Mouse (Mus musculus) embryo, embryonic 11.5 days (tissue): ENCODE results near the gene Mvd.

Experiments used
- DNase-seq: peaks from one replicate; pipeline ENCODE4 v3.0.0-alpha.2; 2012; ENCODE audit warnings: low read depth, low spot score

The Mvd gene

GRCm38 (mm10) chr8:122457171-122457570 is 13.9 kb upstream of the Mvd start:
- DNase-seq = no peak

DNA sequence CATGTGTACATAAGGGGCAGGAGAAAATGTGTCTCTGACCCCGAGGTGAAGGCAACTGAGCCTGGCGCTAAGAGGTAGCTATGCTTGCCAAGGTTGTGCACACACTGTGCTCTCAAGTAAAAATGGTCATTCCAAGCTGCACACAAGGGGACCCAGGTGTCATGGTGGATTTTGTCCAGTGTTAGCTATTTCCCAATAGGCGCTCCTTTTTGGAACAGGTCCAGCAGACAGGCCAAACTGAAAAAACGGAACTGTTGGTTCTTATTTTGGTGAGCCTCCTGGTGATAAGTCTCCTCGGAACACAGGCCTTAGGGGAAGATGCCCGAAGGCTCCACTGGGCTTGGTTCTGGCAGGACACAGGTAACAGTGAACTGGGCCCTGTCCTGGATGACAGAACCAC is 11.2 kb upstream of the Mvd start:
- DNase-seq = no peak

- no peak for DNase-seq
Observed at GRCm38 (mm10) chr8:122452154-122452553, 8.9 kb upstream of the Mvd start.

GRCm38 (mm10) chr8:122451161-122451703 is 8.0 kb upstream of the Mvd start:
- no peak for DNase-seq

DNA sequence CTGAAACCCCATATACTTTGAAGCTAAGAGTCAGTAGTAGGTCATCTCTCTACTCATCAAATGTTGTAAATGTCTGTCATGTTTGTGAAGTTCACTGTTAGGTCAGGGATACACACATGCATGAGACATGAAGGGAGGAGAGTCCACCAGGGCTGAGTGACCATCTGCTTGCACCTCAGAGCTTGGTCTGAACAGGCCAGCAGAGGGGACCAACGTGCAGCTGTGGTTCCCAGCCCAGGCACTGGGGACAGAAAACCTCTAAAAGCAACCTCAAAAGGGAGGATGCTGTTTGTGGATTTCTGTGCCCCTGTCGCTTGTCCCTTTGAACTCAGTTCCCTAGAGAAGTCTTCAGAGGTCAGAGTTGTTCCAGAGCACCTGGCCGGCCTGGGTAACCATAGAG is 2.0 kb upstream of the Mvd start:
- no peak for DNase-seq

- DNase-seq = peak; percentile 32
Observed at GRCm38 (mm10) chr8:122444058-122444748, 981 bp upstream of the Mvd start.

GRCm38 (mm10) chr8:122442781-122443180 is 441 bp downstream of the Mvd start:
- DNase-seq = no peak

DNA sequence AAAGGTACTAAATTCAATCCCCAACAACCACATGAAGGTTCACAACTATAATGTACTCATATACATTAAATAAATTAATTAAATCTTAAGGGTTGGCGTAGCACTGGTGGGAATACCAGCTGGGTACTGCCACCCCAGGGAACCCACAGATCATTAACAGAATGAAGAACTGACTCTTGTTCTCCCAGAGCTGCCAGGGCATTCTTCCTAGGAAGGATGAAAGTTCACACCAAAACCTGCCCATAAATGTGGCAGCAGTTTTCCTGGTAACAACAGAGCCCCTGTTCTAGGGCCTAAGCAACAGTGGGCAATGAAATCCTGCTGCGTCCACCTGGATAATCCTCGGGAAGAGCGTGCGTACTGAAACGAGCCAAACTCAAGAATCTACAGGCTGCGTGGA is 866 bp downstream of the Mvd start:
- DNase-seq = no peak

- DNase-seq = no peak
Observed at GRCm38 (mm10) chr8:122441326-122441725, 1.9 kb downstream of the Mvd start.

GRCm38 (mm10) chr8:122439336-122439735 is 3.9 kb downstream of the Mvd start:
- DNase-seq = no peak

DNA sequence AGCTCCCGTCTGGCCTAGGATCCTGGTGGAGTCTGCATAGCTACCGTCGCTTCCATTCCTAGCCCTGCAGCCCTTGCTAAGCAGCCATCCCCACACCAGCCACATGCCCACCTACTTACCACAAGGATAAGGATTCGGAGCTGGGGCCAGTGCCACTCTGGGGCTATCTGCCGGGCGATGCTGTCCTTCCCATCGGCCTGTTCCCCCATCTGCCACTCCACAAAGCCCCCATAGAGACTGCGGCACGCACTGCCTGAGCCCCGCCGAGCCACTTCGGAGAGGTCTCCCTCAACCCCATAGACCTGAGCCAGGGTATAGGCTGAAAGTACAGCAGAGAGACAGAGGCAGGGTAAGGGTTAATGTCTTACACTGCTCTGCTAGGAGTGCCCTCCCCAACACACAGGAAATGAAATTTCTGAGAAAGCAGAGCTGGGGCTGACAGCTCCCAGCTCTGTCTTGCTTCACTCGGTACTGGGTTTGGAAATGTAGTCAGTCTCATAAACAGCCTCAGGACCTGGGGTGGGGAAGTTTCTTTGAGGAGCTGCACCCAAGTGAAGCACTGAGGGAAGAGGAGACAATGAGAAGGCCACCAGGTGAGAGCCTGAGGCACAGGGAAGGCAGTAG is 5.4 kb downstream of the Mvd start:
- DNase-seq = no peak

- DNase-seq = no peak
Observed at GRCm38 (mm10) chr8:122436586-122437125, 6.6 kb downstream of the Mvd start.

DNA sequence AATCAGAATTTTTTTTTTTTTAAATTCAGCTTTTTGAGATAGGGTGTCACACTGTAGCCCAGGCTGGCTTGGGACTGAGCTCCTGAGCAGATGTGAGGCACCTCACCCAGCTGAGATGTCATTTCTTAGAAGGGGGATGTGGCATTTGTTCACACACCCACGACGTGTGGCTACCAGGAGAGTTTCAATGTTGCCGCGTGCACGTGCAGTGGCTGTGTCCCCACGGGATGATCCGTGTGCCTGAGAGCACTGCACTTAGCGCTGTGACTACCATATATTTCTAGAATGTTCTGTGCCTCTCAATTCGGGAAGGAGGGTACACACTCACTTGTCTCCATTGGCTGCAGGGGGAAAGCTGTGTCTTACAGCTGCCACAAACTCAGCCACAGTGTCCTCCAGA is 7.1 kb downstream of the Mvd start:
- no peak for DNase-seq

- DNase-seq = no peak
Observed at GRCm38 (mm10) chr8:122435375-122435774, 7.8 kb downstream of the Mvd start.

DNA sequence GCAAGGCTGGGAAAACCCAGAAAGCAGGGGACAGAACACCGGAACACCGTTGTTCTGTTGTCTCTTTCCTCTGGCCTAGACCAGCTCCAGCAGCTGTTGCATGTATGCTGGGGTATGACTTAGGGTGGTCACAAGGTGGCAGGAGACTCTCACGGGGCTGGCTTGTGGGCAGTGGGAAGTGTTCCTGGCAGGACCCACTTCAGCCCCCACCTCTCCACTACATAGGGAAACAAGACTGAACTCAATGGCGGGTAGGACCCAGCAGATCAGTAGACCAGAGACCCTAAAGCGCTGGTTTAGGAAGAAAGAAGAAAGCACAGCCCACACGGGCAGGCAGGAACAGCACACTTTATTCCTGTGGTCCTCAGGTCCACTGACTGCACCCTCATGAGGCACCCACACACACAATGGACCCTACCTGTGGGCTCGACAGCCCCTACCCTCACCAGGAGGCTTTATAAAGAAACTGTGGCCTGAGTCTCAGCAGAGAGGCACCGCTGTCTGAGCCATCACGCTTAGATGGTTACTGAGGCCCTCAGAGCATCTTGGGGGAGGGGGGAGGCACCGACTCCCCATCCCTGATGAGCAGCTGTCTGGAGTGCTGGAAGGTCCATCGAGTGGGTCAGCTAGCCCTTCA is 9.8 kb downstream of the Mvd start:
- no peak for DNase-seq

- peak; percentile 22 for DNase-seq
Observed at GRCm38 (mm10) chr8:122432443-122433268, 10.6 kb downstream of the Mvd start, which contains the start of gene Cyba. Cyba (minus strand) TSS chr8:122432930.

- DNase-seq = no peak
Observed at GRCm38 (mm10) chr8:122431694-122432442, 11.4 kb downstream of the Mvd start.

- no peak for DNase-seq
Observed at GRCm38 (mm10) chr8:122430646-122431045, 12.6 kb downstream of the Mvd start.

DNA sequence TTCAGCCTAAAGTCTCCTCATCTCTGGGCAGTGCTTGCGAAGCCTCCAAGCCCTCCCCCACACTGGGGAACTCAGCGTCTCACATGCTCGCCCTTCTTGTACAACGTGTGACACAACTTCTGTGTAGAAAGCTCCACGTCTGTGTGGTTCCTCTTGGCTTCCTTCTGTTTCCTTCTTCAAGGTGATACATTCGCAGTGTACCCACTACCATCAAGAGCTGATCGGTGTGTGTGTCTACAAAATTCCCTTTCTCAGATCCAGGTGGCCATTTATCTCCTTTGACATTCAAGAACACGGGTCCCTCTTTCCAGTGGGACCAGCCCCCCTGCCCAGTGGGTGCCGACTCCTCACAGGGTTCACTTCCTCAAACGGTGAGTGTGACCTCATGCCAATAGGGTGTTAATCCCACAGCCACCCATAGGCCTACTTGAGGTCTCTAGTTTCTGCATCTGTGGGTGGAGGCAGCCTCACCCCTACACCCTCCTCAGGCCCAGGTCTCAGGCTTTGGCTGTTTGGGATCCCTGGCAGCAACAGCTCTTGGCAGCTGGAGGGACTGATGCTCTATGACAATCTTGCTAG is 13.1 kb downstream of the Mvd start:
- DNase-seq = no peak

DNA sequence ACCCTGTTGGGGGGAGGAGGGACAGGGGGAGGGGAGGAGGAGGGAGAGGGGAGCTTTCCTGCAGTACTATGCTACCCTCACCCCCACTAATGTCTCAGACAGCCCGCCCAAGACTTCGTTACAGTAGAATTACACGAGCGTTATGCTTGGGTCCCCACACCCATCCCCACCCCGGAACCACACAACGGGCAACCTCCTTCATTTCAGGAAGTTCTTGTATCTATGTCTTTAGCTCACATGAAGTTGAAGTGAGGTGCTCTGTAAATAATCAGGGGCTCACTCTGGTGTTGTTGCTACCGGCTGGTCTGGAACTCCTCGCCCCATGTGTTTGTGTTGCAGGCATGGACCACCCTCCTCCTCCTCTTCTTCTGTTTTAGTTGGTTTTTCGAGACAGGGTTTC is 15.1 kb downstream of the Mvd start:
- no peak for DNase-seq
